Mouse (Mus musculus) liver, adult 2 months (tissue): ENCODE results near the gene Gatc. TPM values are rescaled to one million over a fixed set of nuclear protein-coding genes. Genes with fewer than 3 reads are reported as not detected.
A peak's percentile ranks its signal among the peaks of the same experiment; 100 is the strongest.

Experiments
- DNase-seq: peaks from one replicate; pipeline ENCODE4 v3.0.0-alpha.2; 2011; ENCODE audit warnings: low read depth, low spot score; ENCODE audit errors: extremely low read depth
- H3K27ac ChIP-seq: fragments of 200-500 bp; replicated peaks from 2 replicates; pipeline ENCODE4 v1.5.1; 2012; ENCODE audit warnings: low read depth, mild to moderate bottlenecking, control low read depth, inconsistent platforms, low read length; ENCODE audit not compliant: insufficient read depth
- H3K27me3 ChIP-seq: fragments of 200-500 bp; 2 replicates; pipeline ENCODE4 v1.6.1; 2012; ENCODE audit warnings: mild to moderate bottlenecking, moderate library complexity, low read length, inconsistent platforms; ENCODE audit not compliant: control insufficient read depth, insufficient read depth
- H3K36me3 ChIP-seq: fragments of 200-500 bp; 2 replicates; pipeline ENCODE4 v1.6.1; 2012; ENCODE audit warnings: low read length, inconsistent platforms; ENCODE audit not compliant: control insufficient read depth, insufficient read depth
- H3K4me1 ChIP-seq: fragments of 200-500 bp; 2 replicates; pipeline ENCODE4 v1.6.1; 2011; ENCODE audit warnings: low read length; ENCODE audit not compliant: control insufficient read depth, insufficient read depth
- H3K4me3 ChIP-seq: fragments of 200-500 bp; 2 replicates; pipeline ENCODE4 v1.5.1; 2011; ENCODE audit warnings: low read depth, mild to moderate bottlenecking, control low read depth, low read length, moderate library complexity; ENCODE audit not compliant: insufficient read depth
- H3K79me2 ChIP-seq: fragments of 200-500 bp; 2 replicates; pipeline ENCODE4 v1.6.1; 2012; ENCODE audit warnings: inconsistent platforms, mild to moderate bottlenecking, low read length, moderate library complexity; ENCODE audit not compliant: control insufficient read depth, insufficient read depth
- H3K9ac ChIP-seq: fragments of 200-500 bp; 2 replicates; pipeline ENCODE4 v1.6.1; 2012; ENCODE audit warnings: low read depth, mild to moderate bottlenecking, control low read depth, inconsistent platforms, low read length
- CTCF ChIP-seq: fragments of 200-500 bp; IDR thresholded peaks from 2 replicates; pipeline ENCODE4 v1.5.1; 2011; ENCODE audit warnings: low read depth, low read length, control low read depth
- POLR2A ChIP-seq: fragments of 200-500 bp; IDR thresholded peaks from 2 replicates; pipeline ENCODE4 v1.6.1; 2011; ENCODE audit warnings: low read length, control low read depth; ENCODE audit not compliant: insufficient read depth; ENCODE audit errors: extremely low read depth
- WGBS: fragments of 180-500 bp; shearing (Covaris S2); methylation state at CpG from one replicate; pipeline ENCODE4 v1.1.7; 2018; 5-methylcytosine and 5-hydroxymethylcytosine counted together
- polyA plus RNA-seq: library from polyadenylated mRNA; depleted of rRNA; stranded (reverse); fragments of >200 nt; gene quantifications from 2 replicates; pipeline ENCODE4 v1.2.3, GENCODE M21; 2012
- total RNA-seq: library from RNA; depleted of rRNA; stranded (reverse); fragments of >200 nt; gene quantifications from 2 replicates; pipeline ENCODE4 v1.2.3, GENCODE M21; 2014

Gene Gatc
- total and polyA plus RNA-seq, 2 experiments = 6.3 to 11.0 TPM

- H3K4me1 ChIP-seq = peaks cover 9% of the 10 kb centered on the region
- 0 out of 2 replicates have a peak overlapping the region, but pooled peaks have one; percentile 10 for H3K27ac ChIP-seq
Observed at GRCm38 (mm10) chr5:115341314-115342165, 562 bp upstream of the Gatc start.

GRCm38 (mm10) chr5:115340007-115340406 lies 971 bp downstream of the Gatc start:
- no peak for DNase-seq
- peaks cover 9% of the 10 kb centered on the region for H3K4me1 ChIP-seq
- peaks cover 4% of the 10 kb centered on the region; the same call in 1 of the 2 replicates for H3K79me2 ChIP-seq
- H3K27ac ChIP-seq = no peak overlapping the region
- H3K36me3 ChIP-seq = peaks cover 21% of the 10 kb centered on the region
- H3K9ac ChIP-seq = 0 out of 2 replicates have a peak overlapping the region, but pooled peaks have one; percentile 28
- H3K27me3 ChIP-seq = no peaks in the 10 kb centered on the region
- TF ChIP-seq POLR2A (no peak), CTCF (no peak)
- 14% methylated on average over 7 of the region's 7 CpGs for WGBS
- peak overlapping the region; percentile 80; the same call in 1 of the 2 replicates for H3K4me3 ChIP-seq

More at GRCm38 (mm10) chr5:115341314-115342165, 562 bp upstream of the Gatc start:
- DNase-seq = no peak
- 6% methylated on average over 36 of the region's 36 CpGs for WGBS
- peak overlapping the region; percentile 80 for H3K4me3 ChIP-seq
- TF ChIP-seq POLR2A = no peak
- TF ChIP-seq CTCF = no peak
- peaks cover 24% of the 10 kb centered on the region; the same call in 1 of the 2 replicates for H3K36me3 ChIP-seq
- peak overlapping the region; percentile 68 for H3K9ac ChIP-seq
- no peaks in the 10 kb centered on the region for H3K27me3 ChIP-seq
- H3K79me2 ChIP-seq = peaks cover 9% of the 10 kb centered on the region; the same call in 1 of the 2 replicates

GRCm38 (mm10) chr5:115333626-115334025 lies 7.4 kb downstream of the Gatc start:
- Histone ChIP-seq H3K4me1 (no peaks in the 10 kb centered on the region), H3K27ac (no peak overlapping the region)

GRCm38 (mm10) chr5:115330955-115331354 lies 10.0 kb downstream of the Gatc start:
- TF ChIP-seq POLR2A = no peak
- TF ChIP-seq CTCF = no peak
- Histone ChIP-seq H3K9ac (no peak overlapping the region), H3K79me2 (peaks cover 29% of the 10 kb centered on the region), H3K27ac (no peak overlapping the region), H3K4me1 (0 out of 2 replicates have a peak, but pooled peaks cover 6% of the 10 kb centered on the region), H3K27me3 (no peaks in the 10 kb centered on the region), H3K36me3 (peaks cover 42% of the 10 kb centered on the region), H3K4me3 (no peak overlapping the region)
- WGBS = 88% methylated on average over 9 of the region's 9 CpGs
- no peak for DNase-seq

More at GRCm38 (mm10) chr5:115333626-115334025, 7.4 kb downstream of the Gatc start:
- TF ChIP-seq CTCF = no peak
- no peak for TF ChIP-seq POLR2A
- peaks cover 15% of the 10 kb centered on the region for H3K79me2 ChIP-seq
- H3K27me3 ChIP-seq = no peaks in the 10 kb centered on the region
- 76% methylated on average over 3 of the region's 3 CpGs for WGBS
- no peak for DNase-seq
- peaks cover 42% of the 10 kb centered on the region for H3K36me3 ChIP-seq
- H3K4me3 ChIP-seq = no peak overlapping the region
- H3K9ac ChIP-seq = no peak overlapping the region

GRCm38 (mm10) chr5:115327610-115328548 lies 13.1 kb downstream of the Gatc start:
- Histone ChIP-seq H3K36me3 (peaks cover 20% of the 10 kb centered on the region), H3K9ac (peak overlapping the region; percentile 96), H3K27me3 (no peaks in the 10 kb centered on the region), H3K79me2 (peaks cover 29% of the 10 kb centered on the region), H3K27ac (no peak overlapping the region), H3K4me1 (0 out of 2 replicates have a peak, but pooled peaks cover 6% of the 10 kb centered on the region), H3K4me3 (peak overlapping the region; percentile 97)
- TF ChIP-seq POLR2A = no peak
- DNase-seq = no peak
- WGBS = 2% methylated on average over 55 of the region's 55 CpGs
